Mouse (Mus musculus) left cerebral cortex, postnatal 4 days (tissue): ENCODE data around the gene Spata33. TPM values are rescaled to one million over a fixed set of nuclear protein-coding genes. Genes with fewer than 3 reads are reported as not detected.
"Not testable (repeated sequence)": the region's sequence is repeated elsewhere in the genome, so short reads cannot be mapped to it uniquely, and the experiment has no call there.

Source experiments
- DNase-seq: peaks from one replicate; pipeline ENCODE4 v3.0.0-alpha.2; 2022
- intact Hi-C: fragments of 180-260 bp; cut with DNase I; formaldehyde crosslinking; loops from one replicate; pipeline ENCODE4 v1.15.1; 2025
- total RNA-seq, 2 experiments: library from RNA; stranded (reverse); gene quantifications; 2 replicates each; pipeline ENCODE4 v1.2.3; 2021

The Spata33 gene
- total RNA-seq, 2 experiments from 2014 or later, result 7.3 to 8.9 TPM

DNA sequence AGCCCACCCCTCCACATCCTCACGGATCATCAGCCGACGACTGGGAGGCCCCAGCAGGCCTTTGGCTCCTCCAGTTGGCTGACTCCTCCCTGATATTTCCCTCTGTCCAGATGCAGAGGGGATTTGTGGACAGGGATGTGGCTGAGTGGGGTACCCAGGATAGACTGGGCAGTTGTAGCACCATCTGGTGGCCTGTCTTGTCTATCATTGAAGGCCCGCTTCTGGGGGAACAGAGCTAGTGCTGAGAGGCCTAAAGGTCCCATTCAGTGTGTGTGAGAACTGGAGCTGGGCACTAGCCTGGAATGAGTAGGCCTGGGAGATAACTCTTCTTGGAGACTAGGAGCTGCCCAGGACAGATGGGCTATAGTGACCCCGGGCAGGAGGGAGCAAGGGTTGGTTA, 19.1 kb downstream of the Spata33 start:
- no peak for DNase-seq
- intact Hi-C loops, result no loop called here

DNA sequence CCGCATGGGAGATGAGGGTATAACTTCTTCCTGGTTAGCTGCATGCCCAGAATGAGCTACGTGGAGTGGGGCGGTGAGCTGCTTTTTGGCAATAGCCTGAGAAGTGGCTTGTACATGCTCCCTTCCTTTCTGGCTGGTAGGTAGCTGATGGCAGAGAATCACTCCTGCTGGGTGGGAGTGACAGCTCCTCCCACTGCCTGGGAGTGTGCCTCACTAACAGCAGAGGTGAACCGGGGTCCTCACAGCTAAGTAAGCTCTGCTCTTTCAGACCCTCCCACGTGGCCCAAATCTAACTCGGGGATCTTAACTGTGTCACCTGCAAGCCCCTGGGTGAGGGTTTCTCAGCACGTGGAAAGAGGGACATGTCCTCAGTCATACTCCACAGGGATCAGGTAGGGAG, 19.9 kb downstream of the Spata33 start:
- DNase-seq, result no peak
- intact Hi-C loops, result no loop called here

DNA sequence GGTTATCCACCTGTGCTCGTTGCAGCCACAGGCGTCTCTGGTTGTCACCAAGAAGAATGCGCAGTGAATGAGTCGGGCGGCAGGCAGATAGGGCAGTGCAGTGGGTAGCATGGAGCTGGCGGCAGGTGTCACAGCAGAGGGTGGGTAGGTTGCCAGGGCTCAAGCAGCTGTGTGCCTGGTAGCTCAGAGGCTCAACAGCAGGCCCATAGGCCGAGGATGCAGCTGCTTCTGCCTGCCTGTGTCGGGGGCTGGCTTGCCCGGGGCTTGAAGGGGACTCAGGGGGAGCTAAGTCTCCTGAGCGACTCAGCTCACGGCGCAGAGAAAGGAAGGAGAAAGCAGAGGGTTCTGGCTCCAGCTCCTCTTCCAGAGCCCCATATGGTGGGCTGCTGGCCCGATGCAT, 20.7 kb downstream of the Spata33 start:
- peak; percentile 54 for DNase-seq
- intact Hi-C loops, result no loop called here

DNA sequence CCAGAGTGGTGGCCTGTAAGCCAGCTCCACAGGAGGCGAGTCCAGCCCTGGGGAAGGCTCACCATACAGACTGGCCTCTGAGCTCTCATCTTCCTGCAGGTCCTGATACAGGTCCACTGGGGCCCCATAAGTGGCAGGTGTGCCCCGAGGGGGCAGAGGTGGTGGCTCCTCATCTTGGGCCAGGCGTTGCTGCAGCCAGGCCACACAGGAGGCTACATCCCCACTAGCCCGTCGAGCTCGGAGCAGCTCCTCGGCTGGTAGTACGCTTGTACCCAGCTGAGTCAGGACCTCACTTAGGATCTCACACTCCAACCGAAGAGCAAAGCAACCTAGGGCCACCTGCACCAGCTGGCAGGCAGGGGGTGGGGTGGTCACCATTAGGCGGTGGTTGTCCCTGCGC, 21.1 kb downstream of the Spata33 start:
- intact Hi-C loops, result no loop called here
- DNase-seq, result no peak

DNA sequence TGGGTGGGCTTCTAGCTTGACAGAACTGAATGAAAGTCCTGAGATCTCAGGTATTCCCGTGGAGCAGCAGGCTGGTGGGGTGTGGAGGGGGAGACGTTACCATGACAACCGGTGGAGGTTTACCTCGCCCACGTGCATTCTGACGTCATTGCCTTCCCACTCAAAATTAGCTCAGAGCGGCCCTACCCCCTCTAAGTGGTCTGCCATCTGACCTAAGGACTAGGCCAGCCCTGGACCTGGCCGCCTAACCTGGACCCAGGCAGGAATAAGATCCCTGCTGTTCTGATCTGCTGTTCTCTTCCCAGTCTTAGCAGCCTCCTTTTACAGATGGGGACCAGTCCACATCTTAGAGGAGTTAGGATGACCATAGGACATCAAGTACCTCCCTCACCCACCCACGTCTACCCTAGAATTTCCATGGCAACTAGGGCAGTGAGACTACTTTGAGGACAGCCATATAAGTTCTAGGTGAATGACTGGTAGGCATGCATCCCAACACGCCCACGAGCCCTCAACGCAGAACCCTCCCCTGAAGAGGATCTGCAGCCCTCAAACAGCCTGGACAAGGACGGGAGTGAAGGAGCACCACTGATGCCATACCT, 22.4 kb downstream of the Spata33 start:
- intact Hi-C loops, result no loop called here
- peak; percentile 32 for DNase-seq

DNA sequence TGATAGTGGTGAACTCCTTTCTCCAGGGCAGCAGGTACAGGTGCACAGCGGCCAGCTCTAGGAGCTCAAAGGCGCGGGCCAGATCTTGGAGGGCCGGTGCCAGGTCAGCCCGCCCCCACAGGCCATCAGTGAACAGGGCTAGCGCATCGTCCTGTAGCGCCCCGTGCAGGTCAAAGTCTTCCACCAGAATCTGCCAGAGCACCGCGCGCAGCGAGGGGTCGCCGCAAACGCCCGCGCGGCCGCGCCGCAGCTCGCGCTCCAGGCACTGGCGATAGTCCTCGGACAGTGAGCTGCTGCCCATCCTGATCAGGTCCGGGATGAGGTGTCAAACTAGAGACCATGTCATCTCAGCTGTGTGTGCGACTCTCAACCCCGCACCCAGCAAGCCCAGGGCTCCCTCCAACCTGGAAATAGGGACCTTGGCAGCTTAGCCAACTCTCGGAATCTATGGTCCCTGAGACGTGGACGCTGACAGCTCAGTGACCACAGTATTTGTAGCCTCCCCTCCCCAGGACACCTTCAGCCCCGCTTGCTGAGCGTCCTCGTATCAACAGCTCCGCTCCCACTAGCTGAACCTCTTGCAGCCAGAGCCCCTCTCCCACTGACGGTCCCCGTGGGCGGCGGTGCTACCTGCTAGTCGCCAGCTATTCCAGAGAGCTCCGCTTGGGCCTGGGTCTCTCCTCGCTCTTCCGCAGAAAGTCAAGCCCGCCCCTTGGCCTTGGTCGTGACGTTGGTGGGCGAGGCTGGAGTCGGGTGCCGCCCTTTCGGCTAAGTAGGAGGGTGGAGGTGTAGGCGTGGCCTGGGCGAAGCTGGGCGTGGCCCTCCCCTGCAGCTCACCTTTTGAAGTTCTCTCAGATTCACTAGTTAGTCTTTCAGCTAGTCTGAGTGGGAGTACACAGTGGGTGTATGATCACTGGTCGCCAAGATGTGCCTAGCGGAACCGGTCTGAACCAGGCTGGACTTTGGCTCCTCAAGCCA, 23.2 kb downstream of the Spata33 start, which contains the start of gene Spata2l:
Spata2l (minus strand) TSS at position 714 of the 978 bp plus-strand sequence.
- DNase-seq, result peak; percentile 73
- intact Hi-C loops, result no loop called here

DNA sequence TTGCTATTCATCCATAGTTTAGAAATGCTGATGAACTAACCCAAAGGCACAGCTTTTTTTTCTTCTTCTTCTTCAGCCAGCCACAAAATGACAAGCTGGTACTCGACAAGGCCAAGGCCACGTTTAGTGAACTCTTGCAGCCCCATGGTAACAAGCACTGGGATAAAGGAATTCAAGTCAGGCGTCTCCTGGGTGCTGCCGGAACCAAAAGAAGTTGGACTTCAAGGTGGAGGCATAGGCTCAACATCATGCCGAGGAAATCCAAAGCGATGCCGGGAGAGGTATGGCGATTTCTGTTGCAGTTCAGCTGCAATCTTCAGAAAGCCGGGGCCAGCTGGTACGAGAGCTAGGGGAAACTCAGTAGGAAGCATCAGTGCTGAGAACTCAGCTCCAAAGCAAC, 26.8 kb downstream of the Spata33 start:
- intact Hi-C loops, result no loop called here
- DNase-seq, result no peak

DNA sequence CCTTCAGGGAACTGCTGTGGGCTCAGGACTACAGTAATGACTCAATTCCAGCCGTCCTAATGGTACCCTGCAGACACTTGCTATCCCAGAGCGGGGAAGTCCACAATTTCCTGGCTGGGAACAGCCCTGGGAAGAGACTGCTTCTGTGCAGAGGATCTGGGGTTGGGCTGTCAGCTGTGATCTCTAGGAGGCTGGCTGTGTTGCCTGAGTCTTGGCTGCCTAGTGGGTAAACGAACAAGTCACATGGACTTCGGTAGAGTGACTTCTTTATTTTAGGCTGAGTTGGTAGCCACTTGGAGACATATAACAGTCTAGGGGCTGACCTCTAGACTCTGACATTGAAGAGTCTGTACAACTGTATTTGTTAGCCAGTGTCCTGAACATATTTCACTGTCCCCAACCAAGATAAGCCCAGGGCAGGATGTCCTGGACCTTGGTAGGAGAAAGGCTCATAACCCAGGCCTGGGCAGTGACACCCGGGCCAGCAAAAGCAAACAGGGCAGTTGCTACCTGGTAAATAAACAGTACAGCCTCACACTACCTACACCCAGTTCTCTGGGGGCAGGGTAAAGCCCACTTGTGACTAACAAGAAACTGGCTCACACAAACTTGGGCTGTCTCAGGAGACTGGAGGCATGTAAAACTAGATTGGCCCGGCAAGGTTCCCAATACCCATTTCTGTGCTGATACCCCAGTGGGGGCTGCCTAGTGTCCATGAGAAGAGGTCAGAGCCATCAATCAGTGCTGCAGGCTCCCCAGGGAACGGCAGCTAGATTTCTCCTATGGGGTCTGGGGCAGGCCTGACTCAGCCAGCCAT, 29.7 kb downstream of the Spata33 start:
- intact Hi-C loops, result no loop called here
- DNase-seq, result no peak

DNA sequence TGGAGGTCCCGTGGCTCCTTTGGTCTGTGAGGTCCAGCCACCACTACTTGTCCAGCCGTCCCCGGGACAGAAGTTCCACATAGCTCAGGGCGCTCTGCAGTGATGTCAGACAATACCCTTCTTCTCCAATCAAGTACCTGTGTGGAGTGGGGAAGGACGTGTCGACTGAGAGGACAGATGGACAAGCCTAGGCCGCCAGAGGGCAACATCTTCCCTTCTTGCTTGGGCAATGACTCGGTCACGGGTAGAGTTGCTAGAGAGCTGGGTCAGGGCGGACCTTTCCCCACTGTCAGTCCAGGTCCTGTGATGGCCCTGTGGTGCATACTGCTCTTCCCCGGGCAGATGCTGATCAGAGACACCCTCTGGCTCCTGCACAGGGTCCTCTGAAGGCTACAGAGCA, 30.4 kb downstream of the Spata33 start:
- DNase-seq, result no peak
- intact Hi-C loops, result no loop called here

DNA sequence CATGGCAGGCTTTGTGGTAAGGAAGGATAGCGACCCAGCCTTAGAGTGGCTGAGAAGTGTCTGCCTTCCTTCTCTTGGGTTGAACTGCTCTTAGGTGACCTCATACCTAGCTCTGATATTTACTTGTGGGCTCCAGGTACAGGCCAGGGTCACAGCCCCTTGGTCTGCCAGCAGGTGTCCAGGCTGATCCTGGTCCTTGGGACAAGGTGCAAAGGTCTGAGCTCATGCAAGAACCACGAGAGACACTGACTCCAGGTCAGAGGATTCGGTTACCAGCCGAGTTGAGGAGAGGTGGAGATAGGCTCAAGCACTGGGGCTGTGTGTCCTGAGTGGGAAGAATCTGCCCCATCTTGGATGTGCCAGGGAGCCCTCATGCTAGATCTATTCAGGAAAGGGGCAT, 31.8 kb downstream of the Spata33 start:
- intact Hi-C loops, result no loop called here
- no peak for DNase-seq

DNA sequence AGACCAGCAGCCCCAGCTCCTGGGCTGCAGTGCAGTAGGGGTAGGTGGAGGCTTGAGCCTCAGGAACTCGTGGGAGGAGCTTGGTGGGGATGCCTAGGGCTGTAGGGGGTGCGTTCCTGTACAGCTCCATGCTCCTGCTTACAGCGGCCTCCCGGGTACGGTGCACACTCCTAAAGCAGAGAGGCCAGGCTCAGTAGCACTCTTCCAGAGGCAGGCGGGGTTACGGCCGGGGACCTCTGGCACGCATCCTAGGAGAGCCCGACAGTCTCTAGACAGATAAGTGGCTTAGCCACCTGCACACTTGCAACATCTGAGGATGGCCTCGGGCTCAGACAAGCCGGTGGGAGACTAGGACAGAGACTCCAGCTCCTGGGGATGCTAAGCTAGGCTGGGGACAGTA, 32.9 kb downstream of the Spata33 start:
- intact Hi-C loops, result no loop called here
- no peak for DNase-seq

DNA sequence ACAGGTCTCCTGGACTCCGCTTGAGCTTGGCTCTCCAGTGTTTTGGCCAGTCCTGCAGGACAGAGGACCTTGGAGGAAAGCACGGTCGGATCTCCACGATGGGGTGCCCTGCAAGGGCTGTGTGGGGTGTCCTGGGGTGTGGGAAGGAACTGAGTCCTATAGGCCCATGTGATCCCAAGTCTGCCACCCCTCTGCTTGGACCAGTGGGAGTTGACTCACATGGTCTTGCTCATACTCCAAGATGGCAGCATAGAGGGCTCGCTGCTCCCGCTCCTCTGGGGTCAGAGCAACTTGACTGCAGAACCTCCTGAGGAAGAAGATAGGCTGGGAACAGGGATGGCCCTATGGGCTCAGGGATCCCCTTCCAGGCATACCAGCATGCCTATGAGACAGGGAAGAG, 35.1 kb downstream of the Spata33 start:
- intact Hi-C loops, result no loop called here
- DNase-seq, result no peak

DNA sequence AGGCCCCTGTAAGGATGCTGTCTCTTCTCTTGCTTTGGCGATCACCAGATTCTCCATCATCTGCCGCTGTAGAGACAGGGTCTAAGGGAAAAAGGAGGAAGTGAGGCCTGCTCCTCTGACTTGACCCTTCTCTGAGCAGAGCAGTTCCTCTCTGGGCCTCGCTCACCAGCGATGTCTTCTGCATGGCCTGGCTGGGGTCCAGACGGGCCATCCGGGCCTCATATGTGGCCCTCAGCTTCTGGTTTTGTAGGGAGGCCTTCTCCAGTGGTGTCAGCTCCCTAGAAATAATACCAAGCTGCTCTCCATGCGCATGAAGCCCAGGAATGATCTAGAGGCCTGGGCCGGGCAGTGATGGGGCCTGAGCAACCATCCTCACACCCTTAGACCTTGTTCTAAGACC, 36.0 kb downstream of the Spata33 start:
- no peak for DNase-seq
- intact Hi-C loops, result no loop called here

DNA sequence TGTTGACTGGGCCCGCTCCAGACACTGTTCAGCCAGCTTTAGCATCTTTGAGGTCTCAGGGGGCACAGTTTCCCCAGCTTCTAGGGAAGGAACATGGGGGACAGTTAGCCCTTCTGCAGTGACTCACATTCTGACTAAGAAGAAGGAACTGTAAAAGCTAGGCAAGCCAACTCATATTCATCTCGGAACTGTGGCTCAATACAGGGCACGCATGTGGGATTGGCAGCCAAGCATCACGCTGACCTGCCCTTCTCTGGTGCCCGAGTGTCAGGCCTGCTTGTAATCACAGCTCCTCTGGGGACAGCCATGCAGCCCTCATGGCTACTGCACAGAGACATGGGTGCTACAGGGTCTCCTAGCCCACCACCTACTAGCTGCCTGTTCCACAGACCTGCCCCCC, 38.3 kb downstream of the Spata33 start:
- intact Hi-C loops, result no loop called here
- DNase-seq, result no peak

DNA sequence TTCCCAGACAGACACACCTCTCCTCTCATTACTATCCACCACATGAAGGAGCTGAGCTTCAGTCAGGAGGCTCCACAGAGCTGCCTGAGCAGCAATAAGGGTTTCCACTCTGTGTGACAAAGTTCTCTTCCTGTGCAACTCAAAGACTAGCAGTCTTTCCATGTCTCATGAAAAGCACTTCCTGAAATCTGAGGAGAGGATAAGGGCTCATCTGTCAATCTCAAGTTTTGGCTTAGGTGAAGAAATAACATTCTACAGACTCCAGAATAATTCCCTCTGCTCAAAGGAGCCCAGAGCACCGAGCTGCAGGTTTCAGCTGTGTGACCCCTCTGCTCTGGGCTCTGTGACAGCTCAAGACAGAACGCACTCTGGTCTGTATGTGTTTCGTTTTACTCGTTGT, 40.3 kb downstream of the Spata33 start:
- no peak for DNase-seq
- intact Hi-C loops, result no loop called here

DNA sequence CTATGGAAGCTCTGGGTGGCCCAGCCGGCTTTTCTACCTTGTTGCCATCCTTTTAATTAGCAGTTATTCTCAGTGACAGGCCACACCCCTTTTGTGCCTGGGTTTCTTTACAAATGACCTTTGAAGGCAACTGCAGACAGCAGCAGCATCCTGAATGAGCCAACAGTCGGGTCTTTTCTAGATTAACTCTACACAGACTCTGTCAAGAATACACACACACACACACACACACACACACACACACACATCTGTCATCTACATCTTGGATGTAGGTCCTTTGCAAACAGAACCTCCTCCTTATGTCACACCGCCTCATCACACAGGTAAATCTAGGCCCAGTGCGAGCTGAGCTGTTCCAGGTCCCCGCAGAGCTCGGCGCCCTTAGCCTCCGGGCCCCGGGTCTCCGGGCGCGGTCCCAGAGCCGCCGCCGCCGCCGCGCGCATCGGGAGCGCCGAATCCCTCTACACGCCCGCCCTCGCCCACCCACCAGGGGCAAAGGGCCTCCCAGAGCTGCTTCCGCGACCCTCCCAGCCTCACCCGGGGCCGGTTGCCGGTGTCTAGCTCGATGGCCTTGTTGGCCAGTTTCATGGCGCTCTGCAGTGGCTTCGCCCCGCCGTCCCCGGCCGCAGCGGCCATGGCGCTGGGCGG, 40.9 kb downstream of the Spata33 start:
- no peak for DNase-seq
- intact Hi-C loops, result no loop called here

DNA sequence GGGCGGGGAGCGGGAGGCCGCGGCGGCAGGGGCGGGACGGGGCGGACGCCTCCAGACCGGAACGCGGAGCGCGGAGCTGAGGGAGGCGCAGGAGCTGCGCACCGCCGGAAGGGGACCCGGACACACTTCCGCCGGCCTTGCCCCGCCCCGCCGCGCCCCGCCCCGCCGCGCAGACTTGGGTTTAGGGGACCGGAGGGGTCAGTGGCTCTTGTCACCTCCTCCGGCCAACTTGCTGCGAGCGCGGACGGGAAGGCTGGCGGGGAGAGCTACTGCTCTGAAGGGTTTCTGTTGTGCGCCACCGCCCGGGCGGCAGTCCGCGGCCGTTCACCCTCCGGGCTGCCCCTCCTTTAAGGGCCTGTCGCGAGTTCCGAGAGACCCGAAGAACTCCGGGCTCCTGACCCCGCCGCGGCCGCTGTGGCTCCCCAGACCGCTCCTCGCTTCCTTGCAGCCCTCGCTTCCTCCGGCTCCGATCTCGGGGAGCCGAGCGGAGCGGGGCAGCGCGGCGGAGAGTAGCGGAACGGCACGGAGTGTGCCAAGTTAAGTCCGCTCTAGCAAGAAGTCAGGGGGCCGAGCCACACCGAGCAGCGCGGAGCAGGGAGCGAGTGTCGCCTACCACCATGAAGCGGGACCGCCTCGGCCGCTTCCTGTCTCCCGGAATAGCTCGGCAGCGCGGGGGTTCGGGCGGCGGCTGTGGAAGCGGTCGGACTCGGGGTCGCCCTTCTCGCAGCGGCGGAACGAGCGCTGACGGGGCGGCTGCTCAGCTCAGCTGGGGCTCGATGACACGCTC, 41.7 kb downstream of the Spata33 start, which contains the start of the genes Zfp276 and Vps9d1:
Zfp276 (plus strand) TSS at position 97 of the 787 bp plus-strand sequence.
Vps9d1 (minus strand) TSS at position 250 of the 787 bp plus-strand sequence.
- DNase-seq, result peak; percentile 86
- intact Hi-C loops, result no loop called here

DNA sequence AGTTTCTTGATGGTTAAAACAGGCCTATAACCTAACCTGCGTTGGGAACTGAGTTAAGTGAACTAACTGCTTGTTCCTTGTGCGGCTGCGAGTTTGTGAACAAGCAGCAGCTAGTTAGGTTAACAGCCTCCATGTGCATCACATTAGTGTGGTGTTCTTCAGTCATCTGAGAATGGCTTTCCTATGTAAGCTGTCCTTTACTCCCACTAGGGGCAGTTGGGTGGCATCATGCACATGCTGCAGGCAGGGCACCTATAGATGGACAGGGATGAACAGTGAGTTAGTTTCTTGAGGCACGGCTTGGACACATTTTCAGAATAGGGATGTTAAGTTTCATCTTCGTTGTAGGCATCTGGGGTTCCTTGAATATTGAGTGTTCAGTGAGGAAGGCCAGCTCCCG, 42.5 kb downstream of the Spata33 start:
- intact Hi-C loops, result no loop called here
- DNase-seq, result no peak

DNA sequence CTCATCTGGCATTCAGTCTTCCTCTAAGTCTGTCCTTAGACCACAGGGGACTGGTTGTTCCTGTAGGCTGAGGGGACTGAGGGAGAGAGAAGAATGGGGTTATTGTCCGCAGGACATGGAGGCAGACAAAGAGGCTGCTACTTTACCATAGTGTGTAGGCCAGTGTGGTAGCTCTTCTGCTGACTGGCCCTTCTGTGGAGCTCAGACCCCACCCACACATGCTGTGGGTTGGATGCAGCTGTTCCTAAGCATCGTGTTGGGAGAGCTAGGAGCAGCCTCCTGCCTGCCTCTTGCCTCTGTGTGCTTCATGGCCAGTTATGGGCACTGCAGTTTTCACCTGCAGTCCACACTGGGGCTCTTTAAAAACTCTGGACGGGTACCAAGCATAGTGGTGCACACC, 44.5 kb downstream of the Spata33 start:
- DNase-seq, result no peak
- intact Hi-C loops, result no loop called here

DNA sequence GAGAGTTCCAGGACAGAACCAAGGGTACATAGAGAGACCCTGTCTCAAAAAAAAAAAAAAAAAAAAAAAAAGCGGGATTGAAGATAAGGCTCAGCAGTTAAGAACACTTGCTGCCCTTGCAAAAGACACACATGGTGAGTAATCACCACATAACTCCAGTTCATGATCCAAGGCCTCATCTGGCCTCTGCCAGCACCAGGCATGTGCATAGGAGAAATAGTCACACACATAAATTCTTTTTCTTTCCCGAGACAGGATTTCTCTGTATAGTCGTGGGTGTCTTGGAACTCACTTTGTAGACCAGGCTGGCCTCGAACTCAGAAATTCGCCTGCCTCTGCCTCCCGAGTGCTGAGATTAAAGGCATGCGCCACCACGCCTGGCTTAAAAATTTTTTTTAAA, 45.0 kb downstream of the Spata33 start:
- intact Hi-C loops, DNase-seq: not testable (repeated sequence)
